Mouse (Mus musculus) liver, embryonic 14.5 days (tissue): ENCODE measurements at regions not wholly inside any gene's neighbourhood (a gene's known extent, or its start where the extent isn't known, plus 50 kb on each side); places are given as distances from the start of the nearest gene placed in this dataset.
A peak's percentile ranks its signal among the peaks of the same experiment; 100 is the strongest.

Experiments
- ATAC-seq: fragments of 200-750 bp; cut with Nextera tagmentation; 2 replicates; pipeline ENCODE4 v1.8.0; 2017; ENCODE audit warnings: moderate number of reproducible peaks, mild to moderate bottlenecking, moderate library complexity; ENCODE audit not compliant: insufficient read depth
- DNase-seq, 3 experiments: peaks; one replicate each; pipeline ENCODE4 v3.0.0-alpha.2; 2012 to 2013; ENCODE audit warnings: low read depth in 3 of 3, low spot score in 3 of 3
- H3K27ac ChIP-seq: fragments of 300-500 bp; sonication (generic); 2 replicates; pipeline ENCODE4 v1.5.1; 2014; ENCODE audit warnings: moderate library complexity, mild to moderate bottlenecking, control low read depth, inconsistent platforms
- H3K27me3 ChIP-seq: fragments of 300-500 bp; sonication (generic); 2 replicates; pipeline ENCODE4 v1.6.1; 2014; ENCODE audit warnings: mild to moderate bottlenecking, low read length, moderate library complexity; ENCODE audit not compliant: control insufficient read depth, insufficient read depth
- H3K36me3 ChIP-seq: fragments of 300-500 bp; sonication (generic); replicated peaks from 2 replicates; pipeline ENCODE4 v1.6.1; 2014; ENCODE audit warnings: low read depth; ENCODE audit not compliant: control insufficient read depth, insufficient read depth
- H3K4me1 ChIP-seq, 2 experiments: fragments of 200-500 bp in 1 of 2; fragments of 300-500 bp in 1 of 2; sonication (generic) in 1 of 2; replicated peaks; 2 replicates each; pipeline ENCODE4 v1.6.1; 2012 to 2014; ENCODE audit warnings: antibody characterized with exemption in 1 of 2, inconsistent platforms in 1 of 2, low read length in 1 of 2; ENCODE audit not compliant: control insufficient read depth in 2 of 2, insufficient read depth in 2 of 2
- H3K4me2 ChIP-seq: fragments of 300-500 bp; sonication (generic); 2 replicates; pipeline ENCODE4 v1.6.1; 2014; ENCODE audit warnings: low read depth, mild to moderate bottlenecking, control low read depth, moderate library complexity
- H3K4me3 ChIP-seq, 2 experiments: fragments of 200-500 bp in 1 of 2; fragments of 300-500 bp in 1 of 2; sonication (generic) in 1 of 2; 2 replicates each; pipeline ENCODE4 v1.5.1; 2012 to 2014; ENCODE audit warnings: low read depth in 2 of 2, low read length in 2 of 2, mild to moderate bottlenecking in 2 of 2, control low read depth in 1 of 2, inconsistent platforms in 1 of 2, moderate library complexity in 1 of 2; ENCODE audit not compliant: insufficient read depth in 1 of 2
- H3K9ac ChIP-seq: fragments of 300-500 bp; sonication (generic); replicated peaks from 2 replicates; pipeline ENCODE4 v1.6.1; 2014; ENCODE audit warnings: mild to moderate bottlenecking, control low read depth, moderate library complexity
- H3K9me3 ChIP-seq: fragments of 300-500 bp; sonication (generic); 2 replicates; pipeline ENCODE4 v1.6.1; 2016; ENCODE audit warnings: low read length, mixed read lengths; ENCODE audit not compliant: control insufficient read depth
- CTCF ChIP-seq: IDR thresholded peaks from 2 replicates; pipeline ENCODE4 v1.5.1; 2016; ENCODE audit warnings: antibody characterized with exemption, low read depth, control low read depth
- EP300 ChIP-seq: IDR thresholded peaks from 2 replicates; pipeline ENCODE4 v1.6.1; 2016; ENCODE audit warnings: antibody characterized with exemption, low read depth
- WGBS: fragments of 180-500 bp; shearing (Covaris S2); extraction: QIAGEN DNeasy Blood & Tissue Kit; methylation state at CpG from one replicate; pipeline ENCODE4 v1.1.7; 2014; ENCODE audit not compliant: insufficient replicate concordance; 5-methylcytosine and 5-hydroxymethylcytosine counted together

DNA sequence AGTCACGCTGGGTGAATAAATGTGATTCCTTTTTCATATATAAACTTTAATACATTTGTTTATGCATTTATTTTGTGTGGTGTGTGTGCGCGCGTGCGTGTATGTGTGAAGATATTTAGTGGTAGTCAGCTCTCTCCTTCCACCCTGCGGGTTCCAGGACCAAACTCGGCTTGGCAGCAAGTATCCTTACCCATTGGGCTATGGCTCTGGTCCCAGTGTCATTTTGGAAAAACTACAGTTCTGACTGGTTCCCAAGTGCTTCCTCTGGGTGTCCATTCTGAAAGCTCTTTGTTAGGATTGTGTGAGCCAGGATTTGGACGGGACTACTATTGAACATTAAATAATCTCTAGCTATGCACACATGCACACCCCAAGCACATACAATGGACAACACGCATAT lies 76.3 kb upstream of the Hk2 start:
- no peak overlapping the region for H3K9ac ChIP-seq
- ATAC-seq = no peak

DNA sequence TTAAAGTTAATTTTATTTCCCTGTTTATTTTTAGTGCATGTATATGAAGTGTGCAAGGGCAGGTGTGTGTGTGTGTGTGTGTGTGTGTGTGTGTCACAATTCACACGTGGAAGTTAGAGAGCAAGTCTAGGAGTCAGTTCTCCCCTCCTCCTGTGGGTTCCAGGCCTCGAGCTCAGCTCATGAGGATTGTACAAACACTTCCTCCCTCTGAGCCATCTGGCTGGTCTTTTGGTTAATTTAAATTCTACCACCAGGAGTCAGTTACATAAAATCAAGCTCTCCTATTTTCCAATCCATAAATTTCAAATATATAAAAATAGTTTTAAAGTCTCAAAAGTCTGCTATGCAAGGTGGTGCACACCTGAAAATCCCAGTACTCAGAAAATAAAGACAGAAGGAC lies 73.3 kb upstream of the Hk2 start:
- TF ChIP-seq CTCF (no peak), EP300 (no peak)
- DNase-seq (no peak), ATAC-seq (no peak)
- H3K9me3 ChIP-seq = no peaks in the 10 kb centered on the region
- H3K9ac ChIP-seq = no peak overlapping the region
- no peak overlapping the region for H3K27ac ChIP-seq
- no peak overlapping the region for H3K4me3 ChIP-seq
- H3K36me3 ChIP-seq = no peaks in the 10 kb centered on the region
- 30% methylated on average over 2 of the region's 2 CpGs for WGBS
- no peak overlapping the region for H3K4me2 ChIP-seq
- peaks cover 0 to 4% of the 10 kb centered on the region in 2 experiments; a peak in 1 of 4 replicates for H3K4me1 ChIP-seq
- H3K27me3 ChIP-seq = no peaks in the 10 kb centered on the region

More for the DNA sequence above, 76.3 kb upstream of the Hk2 start:
- Histone ChIP-seq H3K4me2 (no peak overlapping the region), H3K4me1 (no peaks in the 10 kb centered on the region), H3K9me3 (no peaks in the 10 kb centered on the region), H3K4me3 (no peak overlapping the region), H3K27me3 (no peaks in the 10 kb centered on the region), H3K27ac (no peak overlapping the region), H3K36me3 (no peaks in the 10 kb centered on the region)
- 82% methylated on average over 9 of the region's 9 CpGs for WGBS
- TF ChIP-seq CTCF (no peak), EP300 (no peak)
- no peak for DNase-seq

DNA sequence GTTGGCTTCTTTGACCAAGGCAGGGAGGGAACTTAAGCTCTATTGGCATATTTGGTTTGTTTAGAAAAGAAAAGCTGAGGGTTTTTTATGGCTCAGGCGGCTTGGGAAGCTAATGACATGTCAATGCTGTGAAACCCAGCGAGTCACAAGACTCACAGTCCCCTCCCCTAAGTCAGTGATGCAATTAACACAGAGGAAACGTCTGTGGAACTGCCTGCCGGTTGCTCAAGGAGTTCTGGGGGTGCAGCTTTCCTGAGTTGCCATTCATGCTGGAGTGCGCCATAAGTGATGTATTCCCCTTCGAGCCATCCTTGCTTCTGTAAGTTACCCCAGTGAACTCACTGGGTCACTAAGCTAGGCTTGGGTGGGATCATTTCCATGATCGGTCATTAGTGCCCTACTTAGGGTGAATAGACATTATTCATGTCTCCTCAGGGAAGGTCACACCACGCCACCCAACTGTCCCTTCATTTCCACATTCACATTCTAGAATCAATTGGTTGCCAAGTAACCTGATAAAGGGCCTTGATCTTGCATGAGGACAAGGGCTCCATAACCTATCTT lies 72.4 kb upstream of the Hk2 start:
- TF ChIP-seq CTCF (no peak), EP300 (no peak)
- H3K4me3 ChIP-seq = no peak overlapping the region
- no peak overlapping the region for H3K27ac ChIP-seq
- whole genome bisulfite sequencing = 48% methylated on average over 8 of the region's 8 CpGs
- H3K4me2 ChIP-seq = no peak overlapping the region
- H3K9me3 ChIP-seq = no peaks in the 10 kb centered on the region
- DNase-seq = no peak
- peaks cover 0 to 4% of the 10 kb centered on the region in 2 experiments; a peak in 1 of 4 replicates for H3K4me1 ChIP-seq
- no peak for ATAC-seq
- no peaks in the 10 kb centered on the region for H3K27me3 ChIP-seq
- H3K9ac ChIP-seq = no peak overlapping the region
- no peaks in the 10 kb centered on the region for H3K36me3 ChIP-seq

DNA sequence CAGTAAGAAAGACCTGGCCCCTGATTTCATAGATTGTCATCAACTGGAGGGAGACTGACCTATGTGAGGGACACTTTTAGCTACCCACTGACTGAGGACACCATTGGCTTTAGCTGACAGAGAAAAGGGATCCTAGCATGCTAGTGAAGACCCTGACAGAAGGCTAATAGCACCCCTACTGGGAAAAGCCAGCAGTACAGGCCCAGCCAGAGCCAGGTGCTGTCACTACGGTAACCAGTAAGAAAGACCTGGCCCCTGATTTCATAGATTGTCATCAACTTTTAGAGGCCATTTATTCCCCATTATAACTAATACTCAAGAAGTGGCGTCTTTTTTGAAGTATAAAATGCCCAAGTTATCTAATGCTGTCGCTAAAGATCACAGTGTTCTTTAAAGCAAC lies 70.2 kb upstream of the Hk2 start:
- WGBS = 48% methylated on average over 3 of the region's 3 CpGs
- H3K4me1 ChIP-seq = peaks cover 0 to 4% of the 10 kb centered on the region in 2 experiments; a peak in 1 of 4 replicates
- no peaks in the 10 kb centered on the region for H3K36me3 ChIP-seq
- TF ChIP-seq EP300 (no peak), CTCF (peak; percentile 58)
- DNase-seq (no peak), ATAC-seq (no peak)
- H3K27me3 ChIP-seq = no peaks in the 10 kb centered on the region
- no peak overlapping the region for H3K27ac ChIP-seq
- H3K9me3 ChIP-seq = no peaks in the 10 kb centered on the region
- no peak overlapping the region for H3K4me3 ChIP-seq
- no peak overlapping the region for H3K9ac ChIP-seq
- no peak overlapping the region for H3K4me2 ChIP-seq

DNA sequence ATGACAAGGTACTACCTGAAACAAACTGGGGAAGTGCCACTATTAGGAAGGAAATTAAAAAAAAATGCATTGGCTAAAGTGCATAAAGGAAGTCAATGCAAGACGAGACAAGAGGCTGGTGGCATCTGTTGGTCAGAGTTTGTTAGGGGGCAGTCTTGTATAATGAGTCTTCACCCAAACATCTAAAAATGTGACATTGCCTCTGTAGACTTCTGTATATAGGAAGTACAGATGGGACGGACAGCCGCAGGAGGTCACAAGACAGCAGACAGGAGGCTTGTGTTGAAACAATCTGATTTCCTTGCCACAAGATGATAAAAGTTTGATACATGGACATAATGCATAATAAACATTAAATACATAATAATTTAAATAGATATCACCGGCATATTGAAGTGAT lies 69.6 kb upstream of the Hk2 start:
- Histone ChIP-seq H3K27me3 (no peaks in the 10 kb centered on the region), H3K9ac (no peak overlapping the region), H3K9me3 (no peaks in the 10 kb centered on the region), H3K4me2 (no peak overlapping the region), H3K4me3 (no peak overlapping the region), H3K4me1 (peaks cover 0 to 4% of the 10 kb centered on the region in 2 experiments; a peak in 1 of 4 replicates), H3K27ac (no peak overlapping the region), H3K36me3 (no peaks in the 10 kb centered on the region)
- DNase-seq (no peak), ATAC-seq (no peak)
- TF ChIP-seq CTCF = no peak
- 49% methylated on average over 4 of the region's 4 CpGs for whole genome bisulfite sequencing
